Mouse (Mus musculus): ENCODE results near the gene Coro2a. TPM values are rescaled to one million over a fixed set of nuclear protein-coding genes. Genes with fewer than 3 reads are reported as not detected.

The Coro2a gene
- total and polyA plus RNA-seq, 3 experiments = 0.35 to 6.8 TPM; not detected in 1

GRCm38 (mm10) chr4:46598111-46598510, 3.9 kb downstream of the Coro2a start:
- Histone ChIP-seq H3K36me3 (ENCODE audit: control insufficient read depth in 1 of 2, insufficient read depth in 2 of 2, low read length in 2 of 2) (peaks cover 0 to 11% of the 10 kb centered on the region in 2 experiments; a peak in 2 of 4 replicates), H3K9me3 (replicated peaks; ENCODE audit: insufficient read depth, low read length) (no peaks in the 10 kb centered on the region), H3K79me2 (ENCODE audit: control insufficient read depth, insufficient read depth, low read length, poor library complexity) (no peaks in the 10 kb centered on the region; the same call in 1 of the 2 replicates), H3K4me1 (ENCODE audit: control insufficient read depth in 1 of 2, insufficient read depth in 2 of 2, low read length in 2 of 2) (peaks cover 5 to 9% of the 10 kb centered on the region in 2 experiments), H3K4me3 (ENCODE audit: control insufficient read depth in 1 of 2, insufficient read depth in 1 of 2, low read depth in 2 of 2, low read length in 2 of 2) (no peak overlapping the region), H3K27ac (ENCODE audit: control insufficient read depth, low read depth, low read length) (no peak overlapping the region), H3K9ac (ENCODE audit: control insufficient read depth, low read depth, low read length, poor library complexity, severe bottlenecking) (no peak overlapping the region), H3K27me3 (ENCODE audit: control insufficient read depth in 1 of 2, insufficient read depth in 2 of 2, low read length in 2 of 2) (peaks cover 7 to 8% of the 10 kb centered on the region in 2 experiments; a peak in 3 of 4 replicates)
- TF ChIP-seq BHLHE40 (IDR thresholded peaks at IDR 0.05; ENCODE audit: borderline replicate concordance, low read depth, low read length) (no peak), USF1 (IDR thresholded peaks at IDR 0.05; ENCODE audit: low read depth, low read length) (no peak), E2F4 (IDR thresholded peaks at IDR 0.05; ENCODE audit: borderline replicate concordance, low read depth, low read length) (no peak), EP300 (IDR thresholded peaks at IDR 0.05; ENCODE audit: low read depth in 1 of 2, low read length in 2 of 2) (no peak)
- DNase-seq (ENCODE audit: low read depth, low spot score) = no peak

- no peak for DNase-seq (ENCODE audit: low read depth, low spot score)
- Histone ChIP-seq H3K9me3 (replicated peaks; ENCODE audit: insufficient read depth, low read length) (no peaks in the 10 kb centered on the region), H3K27me3 (ENCODE audit: control insufficient read depth in 1 of 2, insufficient read depth in 2 of 2, low read length in 2 of 2) (peaks cover 7 to 8% of the 10 kb centered on the region in 2 experiments; a peak in 3 of 4 replicates), H3K4me3 (ENCODE audit: control insufficient read depth in 1 of 2, insufficient read depth in 1 of 2, low read depth in 2 of 2, low read length in 2 of 2) (no peak overlapping the region), H3K9ac (ENCODE audit: control insufficient read depth, low read depth, low read length, poor library complexity, severe bottlenecking) (no peak overlapping the region), H3K36me3 (ENCODE audit: control insufficient read depth in 1 of 2, insufficient read depth in 2 of 2, low read length in 2 of 2) (peaks cover 0 to 13% of the 10 kb centered on the region in 2 experiments; a peak in 2 of 4 replicates), H3K79me2 (ENCODE audit: control insufficient read depth, insufficient read depth, low read length, poor library complexity) (no peaks in the 10 kb centered on the region; the same call in 1 of the 2 replicates), H3K27ac (ENCODE audit: control insufficient read depth, low read depth, low read length) (no peak overlapping the region), H3K4me1 (ENCODE audit: control insufficient read depth in 1 of 2, insufficient read depth in 2 of 2, low read length in 2 of 2) (peaks cover 5 to 14% of the 10 kb centered on the region in 2 experiments)
- TF ChIP-seq MYC (IDR thresholded peaks at IDR 0.05; ENCODE audit: low read depth, low read length) = no peak
- TF ChIP-seq POLR2AphosphoS5 (IDR thresholded peaks at IDR 0.05; ENCODE audit: borderline replicate concordance, low read depth, low read length) = no peak
- no peak for TF ChIP-seq MYB (IDR thresholded peaks at IDR 0.05; ENCODE audit: low read depth, low read length)
- TF ChIP-seq HCFC1 (IDR thresholded peaks at IDR 0.05; ENCODE audit: low read depth, low read length) = no peak
- TF ChIP-seq SMC3 (IDR thresholded peaks at IDR 0.05; ENCODE audit: low read depth, low read length) = no peak
- TF ChIP-seq MAZ (IDR thresholded peaks at IDR 0.05; ENCODE audit: low read depth, low read length) = no peak
Measured at GRCm38 (mm10) chr4:46597286-46597961, 4.6 kb downstream of the Coro2a start.

- H3K27ac ChIP-seq (ENCODE audit: control insufficient read depth, low read depth, low read length) = no peak overlapping the region
- no peaks in the 10 kb centered on the region for H3K79me2 ChIP-seq (ENCODE audit: control insufficient read depth, insufficient read depth, low read length, poor library complexity)
- no peaks in the 10 kb centered on the region for H3K9me3 ChIP-seq (replicated peaks; ENCODE audit: insufficient read depth, low read length)
- no peak overlapping the region for H3K9ac ChIP-seq (ENCODE audit: control insufficient read depth, low read depth, low read length, poor library complexity, severe bottlenecking)
- DNase-seq (ENCODE audit: low read depth, low spot score) = no peak
- H3K36me3 ChIP-seq (ENCODE audit: control insufficient read depth in 1 of 2, insufficient read depth in 2 of 2, low read length in 2 of 2) = peaks cover 0 to 23% of the 10 kb centered on the region in 2 experiments; a peak in 2 of 4 replicates
- no peak overlapping the region for H3K4me3 ChIP-seq (ENCODE audit: control insufficient read depth in 1 of 2, insufficient read depth in 1 of 2, low read depth in 2 of 2, low read length in 2 of 2)
- TF ChIP-seq EP300 (IDR thresholded peaks at IDR 0.05; ENCODE audit: low read depth in 1 of 2, low read length in 2 of 2) = no peak
- no peak for TF ChIP-seq MXI1 (IDR thresholded peaks at IDR 0.05; ENCODE audit: low read depth, low read length)
- no peak for TF ChIP-seq CHD1 (IDR thresholded peaks at IDR 0.05; ENCODE audit: low read depth, low read length)
- TF ChIP-seq MYC (IDR thresholded peaks at IDR 0.05; ENCODE audit: low read depth, low read length) = no peak
- peaks cover 5 to 7% of the 10 kb centered on the region in 2 experiments; a peak in 3 of 4 replicates for H3K27me3 ChIP-seq (ENCODE audit: control insufficient read depth in 1 of 2, insufficient read depth in 2 of 2, low read length in 2 of 2)
- H3K4me1 ChIP-seq (ENCODE audit: control insufficient read depth in 1 of 2, insufficient read depth in 2 of 2, low read length in 2 of 2) = peaks cover 7 to 24% of the 10 kb centered on the region in 2 experiments
Measured at GRCm38 (mm10) chr4:46596398-46596797, 5.6 kb downstream of the Coro2a start.
